Mouse (Mus musculus) neural tube, embryonic 15.5 days (tissue): ENCODE measurements at regions not wholly inside any gene's neighbourhood (a gene's known extent, or its start where the extent isn't known, plus 50 kb on each side); places are given as distances from the start of the nearest gene placed in this dataset.

Experiments used
- ATAC-seq: fragments of 200-750 bp; cut with Nextera tagmentation; 2 replicates; pipeline ENCODE4 v1.8.0; 2017; ENCODE audit warnings: mild to moderate bottlenecking, moderate TSS enrichment, moderate library complexity; ENCODE audit not compliant: low FRiP score
- H3K27ac ChIP-seq: fragments of 300-500 bp; sonication (generic); replicated peaks from 2 replicates; pipeline ENCODE4 v1.5.1; 2015; ENCODE audit warnings: mild to moderate bottlenecking, inconsistent platforms
- H3K27me3 ChIP-seq: fragments of 300-500 bp; sonication (generic); replicated peaks from 2 replicates; pipeline ENCODE4 v1.6.1; 2015; ENCODE audit warnings: inconsistent platforms
- H3K36me3 ChIP-seq: fragments of 300-500 bp; sonication (generic); 2 replicates; pipeline ENCODE4 v1.6.1; 2015; ENCODE audit warnings: inconsistent platforms
- H3K4me1 ChIP-seq: fragments of 300-500 bp; sonication (generic); 2 replicates; pipeline ENCODE4 v1.6.1; 2015; ENCODE audit warnings: inconsistent platforms
- H3K4me2 ChIP-seq: fragments of 300-500 bp; sonication (generic); 2 replicates; pipeline ENCODE4 v1.6.1; 2015; ENCODE audit warnings: inconsistent platforms, mild to moderate bottlenecking, moderate library complexity
- H3K4me3 ChIP-seq: fragments of 300-500 bp; sonication (generic); replicated peaks from 2 replicates; pipeline ENCODE4 v1.5.1; 2015; ENCODE audit warnings: mild to moderate bottlenecking, inconsistent platforms
- H3K9ac ChIP-seq: fragments of 300-500 bp; sonication (generic); replicated peaks from 2 replicates; pipeline ENCODE4 v1.6.1; 2015; ENCODE audit warnings: mild to moderate bottlenecking, inconsistent platforms
- H3K9me3 ChIP-seq: fragments of 300-500 bp; sonication (generic); replicated peaks from 2 replicates; pipeline ENCODE4 v1.6.1; 2016; ENCODE audit warnings: inconsistent platforms
- WGBS: fragments of 180-500 bp; shearing (Covaris S2); methylation state at CpG from one replicate; pipeline ENCODE4 v1.1.7; 2015; ENCODE audit warnings: mixed read lengths; 5-methylcytosine and 5-hydroxymethylcytosine counted together

DNA sequence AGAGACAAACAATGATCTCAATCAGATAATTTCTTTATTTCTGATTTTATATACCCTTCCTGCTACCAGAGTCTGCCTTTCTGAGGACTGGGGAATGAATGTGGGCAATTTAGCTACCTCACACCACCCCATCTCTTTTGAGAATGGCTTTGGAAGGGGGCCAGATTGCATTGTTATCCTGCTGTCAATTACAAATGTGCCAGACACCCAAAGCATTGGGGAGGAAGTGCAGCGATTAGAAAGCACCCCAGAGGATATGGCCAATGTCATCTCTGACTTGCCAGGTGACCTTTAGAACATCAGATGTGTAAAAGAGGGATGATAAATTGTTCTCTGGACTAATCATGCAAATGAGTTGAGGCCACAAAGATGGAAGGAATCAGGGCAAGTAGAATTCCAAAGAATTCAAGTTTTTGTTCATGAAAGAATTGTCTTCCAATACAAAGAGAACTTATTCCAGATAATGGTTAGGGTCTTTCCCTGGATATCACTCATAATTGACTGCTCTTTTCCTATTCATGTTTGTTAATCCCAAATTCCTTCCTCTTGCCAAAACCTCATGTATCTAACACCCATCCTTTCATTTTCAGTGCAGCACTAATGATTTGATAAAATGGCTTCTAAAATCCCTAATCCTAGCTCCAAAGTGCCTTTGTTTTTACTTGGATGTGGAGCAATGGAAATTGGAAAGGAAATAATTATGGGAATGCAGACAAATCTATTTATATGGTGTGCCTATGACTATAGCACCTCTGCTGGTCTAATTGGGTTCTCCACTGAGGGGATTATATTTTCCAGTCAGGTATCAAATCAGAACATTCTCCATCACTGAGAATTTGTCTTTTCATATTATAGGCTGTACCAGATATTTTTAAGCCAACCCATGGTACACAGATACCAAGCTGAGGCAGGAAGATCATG lies 89.1 kb upstream of the Chl1 start:
- H3K36me3 ChIP-seq, result no peaks in the 10 kb centered on the region
- WGBS, result 16% methylated on average over 1 of the region's 1 CpGs
- no peak overlapping the region for H3K27ac ChIP-seq
- no peaks in the 10 kb centered on the region for H3K4me1 ChIP-seq
- ATAC-seq, result no peak
- no peak overlapping the region for H3K9ac ChIP-seq
- no peak overlapping the region for H3K4me3 ChIP-seq
- no peaks in the 10 kb centered on the region for H3K27me3 ChIP-seq
- no peaks in the 10 kb centered on the region for H3K9me3 ChIP-seq
- no peak overlapping the region for H3K4me2 ChIP-seq

- Histone ChIP-seq H3K9ac (no peak overlapping the region), H3K27me3 (no peaks in the 10 kb centered on the region), H3K4me2 (peak overlapping the region; percentile 9; the same call in 1 of the 2 replicates), H3K27ac (peak overlapping the region; percentile 74), H3K4me3 (no peak overlapping the region), H3K36me3 (no peaks in the 10 kb centered on the region), H3K9me3 (no peaks in the 10 kb centered on the region), H3K4me1 (no peaks in the 10 kb centered on the region)
- 36% methylated on average over 5 of the region's 5 CpGs for WGBS
- peak; percentile 88 for ATAC-seq
Measured at GRCm38 (mm10) chr6:103430933-103431594, 79.3 kb upstream of the Chl1 start.

- 61% methylated on average over 5 of the region's 5 CpGs for WGBS
- no peak for ATAC-seq
- H3K9ac ChIP-seq, result no peak overlapping the region
Measured at GRCm38 (mm10) chr6:103431595-103431957, 78.8 kb upstream of the Chl1 start.

More at GRCm38 (mm10) chr6:103431595-103431957, 78.8 kb upstream of the Chl1 start:
- H3K36me3 ChIP-seq, result no peaks in the 10 kb centered on the region
- H3K4me2 ChIP-seq, result no peak overlapping the region
- H3K27me3 ChIP-seq, result no peaks in the 10 kb centered on the region
- no peaks in the 10 kb centered on the region for H3K4me1 ChIP-seq
- no peak overlapping the region for H3K4me3 ChIP-seq
- H3K9me3 ChIP-seq, result no peaks in the 10 kb centered on the region
- H3K27ac ChIP-seq, result peak overlapping the region; percentile 74
